Mouse (Mus musculus) mouse embryonic stem cell (cell line): ENCODE results near the gene Rhog.

Experiments used
- in situ Hi-C, 2 experiments: fragments of 300-500 bp; cut with MboI; formaldehyde crosslinking; loops; 1 replicate in 1 of 2; 3 replicates in 1 of 2; pipeline ENCODE4 v1.14.3; 2019 to 2020; ENCODE audit warnings: low sequenced_read_pairs in 2 of 2, low pct_unique_long_range_greater_than_20kb in 1 of 2, mixed read lengths in 1 of 2; ENCODE audit not compliant: unreplicated experiment in 1 of 2

Rhog gene

GRCm38 (mm10) chr7:102229814-102230213 lies 26.0 kb downstream of the Rhog start:
- in situ Hi-C loops, result no loop called here

- in situ Hi-C loops, result no loop called here
Observed at GRCm38 (mm10) chr7:102228049-102228670, 27.7 kb downstream of the Rhog start.

- in situ Hi-C loops, result no loop called here
Observed at GRCm38 (mm10) chr7:102226051-102226450, 29.8 kb downstream of the Rhog start.

GRCm38 (mm10) chr7:102223883-102224738 lies 31.7 kb downstream of the Rhog start:
- in situ Hi-C loops, result no loop called here

- in situ Hi-C loops, result no loop called here
Observed at GRCm38 (mm10) chr7:102222830-102223556, 32.9 kb downstream of the Rhog start.

GRCm38 (mm10) chr7:102222336-102222735 lies 33.5 kb downstream of the Rhog start:
- in situ Hi-C loops, result no loop called here

- in situ Hi-C loops, result no loop called here
Observed at GRCm38 (mm10) chr7:102221899-102222298, 34.0 kb downstream of the Rhog start.

- in situ Hi-C loops, result no loop called here
Observed at GRCm38 (mm10) chr7:102211071-102211470, 44.8 kb downstream of the Rhog start.

- in situ Hi-C loops, result no loop called here
Observed at GRCm38 (mm10) chr7:102209756-102210721, 45.8 kb downstream of the Rhog start, which contains the start of the genes Nup98 and Pgap2. TSS of gene Nup98 (minus strand) at chr7:102210176. TSS of gene Pgap2 (plus strand) at chr7:102210208.

- in situ Hi-C loops, result no loop called here
Observed at GRCm38 (mm10) chr7:102208806-102209363, 47.0 kb downstream of the Rhog start.

- in situ Hi-C loops, result no loop called here
Observed at GRCm38 (mm10) chr7:102205646-102206045, 50.2 kb downstream of the Rhog start.

- in situ Hi-C loops, result no loop called here
Observed at GRCm38 (mm10) chr7:102204296-102204857, 51.5 kb downstream of the Rhog start.

- in situ Hi-C loops, result no loop called here
Observed at GRCm38 (mm10) chr7:102200996-102201785, 54.7 kb downstream of the Rhog start.

GRCm38 (mm10) chr7:102200576-102200975 lies 55.3 kb downstream of the Rhog start:
- in situ Hi-C loops, result no loop called here

GRCm38 (mm10) chr7:102192356-102192755 lies 63.5 kb downstream of the Rhog start:
- in situ Hi-C loops, result no loop called here
